Mouse (Mus musculus) liver, embryonic 13.5 days (tissue): ENCODE results near the gene Rwdd2b. TPM values are rescaled to one million over a fixed set of nuclear protein-coding genes. Genes with fewer than 3 reads are reported as not detected.
A peak's percentile ranks its signal among the peaks of the same experiment; 100 is the strongest.

Source experiments
- ATAC-seq: fragments of 200-750 bp; cut with Nextera tagmentation; 2 replicates; pipeline ENCODE4 v1.8.0; 2017; ENCODE audit warnings: low read depth, mild to moderate bottlenecking, moderate number of reproducible peaks, moderate library complexity
- DNase-seq: peaks from one replicate; pipeline ENCODE4 v3.0.0; 2022
- H3K27ac ChIP-seq: fragments of 300-500 bp; sonication (generic); 2 replicates; pipeline ENCODE4 v1.5.1; 2015; ENCODE audit warnings: moderate library complexity, mild to moderate bottlenecking, inconsistent platforms
- H3K27me3 ChIP-seq: fragments of 300-500 bp; sonication (generic); 2 replicates; pipeline ENCODE4 v1.6.1; 2015; ENCODE audit warnings: mild to moderate bottlenecking, inconsistent platforms
- H3K36me3 ChIP-seq: fragments of 300-500 bp; sonication (generic); 2 replicates; pipeline ENCODE4 v1.6.1; 2015; ENCODE audit warnings: mild to moderate bottlenecking, inconsistent platforms
- H3K4me1 ChIP-seq: fragments of 300-500 bp; sonication (generic); replicated peaks from 2 replicates; pipeline ENCODE4 v1.6.1; 2015; ENCODE audit warnings: inconsistent platforms
- H3K4me2 ChIP-seq: fragments of 300-500 bp; sonication (generic); 2 replicates; pipeline ENCODE4 v1.6.1; 2015; ENCODE audit warnings: inconsistent platforms, mild to moderate bottlenecking, moderate library complexity
- H3K4me3 ChIP-seq: fragments of 300-500 bp; sonication (generic); replicated peaks from 2 replicates; pipeline ENCODE4 v1.5.1; 2015; ENCODE audit warnings: mild to moderate bottlenecking, inconsistent platforms
- H3K9ac ChIP-seq: fragments of 300-500 bp; sonication (generic); 2 replicates; pipeline ENCODE4 v1.6.1; 2015; ENCODE audit warnings: mild to moderate bottlenecking, inconsistent platforms
- H3K9me3 ChIP-seq: fragments of 300-500 bp; sonication (generic); replicated peaks from 2 replicates; pipeline ENCODE4 v1.6.1; 2016; ENCODE audit warnings: inconsistent platforms
- WGBS: fragments of 180-500 bp; shearing (Covaris S2); methylation state at CpG from one replicate; pipeline ENCODE4 v1.1.7; 2015; ENCODE audit not compliant: insufficient replicate concordance; 5-methylcytosine and 5-hydroxymethylcytosine counted together
- polyA plus RNA-seq: library from polyadenylated mRNA; unstranded; fragments of >200 nt; fragmentation: Nextera tagmentation; extraction: Ambion mirVana; gene quantifications from 2 replicates; pipeline ENCODE4 v1.2.1, GENCODE M21; 2015

Rwdd2b gene
- polyA plus RNA-seq, 1 experiment from 2014 or later: 6.8 TPM

DNA sequence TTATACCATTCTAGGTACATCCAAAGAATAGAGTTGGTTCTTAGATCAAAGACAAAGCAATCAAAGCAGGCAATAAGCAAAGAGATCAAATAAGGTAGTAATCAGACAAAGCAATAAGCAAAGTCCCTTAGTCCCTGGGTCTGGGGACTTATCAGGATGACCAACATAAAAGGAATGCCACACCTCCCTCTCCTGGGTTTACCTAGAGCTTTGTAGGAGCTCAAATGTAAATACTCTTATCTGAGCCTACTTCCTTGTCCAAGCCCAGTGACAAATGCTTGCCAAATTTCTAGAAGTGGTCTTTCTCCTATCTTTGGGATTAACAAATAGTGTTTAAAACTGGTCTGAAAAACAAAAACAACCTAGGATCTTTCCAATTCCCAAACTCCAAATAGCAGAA lies 2.9 kb upstream of the Rwdd2b start:
- H3K4me2 ChIP-seq: no peak overlapping the region
- ATAC-seq (no peak), DNase-seq (no peak)
- no peak overlapping the region for H3K27ac ChIP-seq
- peaks cover 23% of the 10 kb centered on the region for H3K4me1 ChIP-seq
- no peak overlapping the region for H3K4me3 ChIP-seq
- no peaks in the 10 kb centered on the region for H3K9me3 ChIP-seq
- H3K36me3 ChIP-seq: no peaks in the 10 kb centered on the region
- no peak overlapping the region for H3K9ac ChIP-seq
- no peaks in the 10 kb centered on the region; the same call in 1 of the 2 replicates for H3K27me3 ChIP-seq

DNA sequence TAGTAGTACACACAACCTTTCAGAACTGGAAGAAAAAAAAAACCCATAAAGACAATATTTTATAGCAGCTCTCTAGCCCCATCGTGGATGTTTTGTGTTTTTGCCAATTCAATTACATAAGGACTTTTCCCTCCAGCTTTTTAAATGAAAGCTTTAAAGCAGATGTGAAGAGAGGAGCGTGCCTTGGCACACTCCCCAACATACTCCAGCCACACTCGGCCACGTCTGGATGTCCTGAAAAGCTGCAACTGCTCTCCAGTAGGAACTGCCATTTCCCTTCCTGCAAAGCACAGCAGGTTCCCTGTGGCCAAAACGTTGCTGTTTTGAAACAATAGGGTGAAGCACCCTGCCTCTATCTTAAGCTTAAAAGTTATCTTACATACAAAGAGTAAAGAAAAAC lies 1.9 kb upstream of the Rwdd2b start:
- Histone ChIP-seq H3K9me3 (no peaks in the 10 kb centered on the region), H3K4me1 (peaks cover 23% of the 10 kb centered on the region), H3K4me2 (no peak overlapping the region), H3K36me3 (no peaks in the 10 kb centered on the region), H3K9ac (no peak overlapping the region), H3K27me3 (no peaks in the 10 kb centered on the region; the same call in 1 of the 2 replicates), H3K4me3 (no peak overlapping the region), H3K27ac (no peak overlapping the region)
- 53% methylated on average over 5 of the region's 5 CpGs for WGBS
- DNase-seq (no peak), ATAC-seq (no peak)

DNA sequence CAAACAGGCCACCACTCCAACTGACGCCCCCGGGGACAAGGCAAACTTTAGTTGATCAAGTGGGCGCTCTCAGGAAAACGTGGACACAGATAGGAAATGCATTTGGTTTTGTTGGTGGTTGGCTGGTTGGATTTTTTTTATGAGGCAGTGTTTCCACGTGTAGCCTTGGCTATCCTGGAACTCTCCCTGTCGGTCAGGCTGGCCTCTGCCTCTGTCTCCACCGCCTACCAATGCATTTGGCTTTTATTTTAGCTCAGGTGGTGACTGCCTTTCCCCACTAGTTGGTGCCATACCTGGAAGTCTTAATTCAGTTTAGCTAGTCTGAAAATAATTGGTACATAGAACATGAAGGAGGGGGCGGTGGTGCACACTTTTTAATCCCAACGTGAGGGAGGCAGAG lies 716 bp upstream of the Rwdd2b start:
- Histone ChIP-seq H3K4me1 (peaks cover 23% of the 10 kb centered on the region), H3K9ac (peak overlapping the region; percentile 86), H3K9me3 (no peaks in the 10 kb centered on the region), H3K4me2 (peak overlapping the region; percentile 87), H3K27ac (peak overlapping the region; percentile 86), H3K36me3 (no peaks in the 10 kb centered on the region; the same call in 1 of the 2 replicates), H3K27me3 (no peaks in the 10 kb centered on the region), H3K4me3 (peak overlapping the region; percentile 84)
- peak; percentile 29 for DNase-seq
- no peak for ATAC-seq
- WGBS: 5% methylated on average over 9 of the region's 9 CpGs

DNA sequence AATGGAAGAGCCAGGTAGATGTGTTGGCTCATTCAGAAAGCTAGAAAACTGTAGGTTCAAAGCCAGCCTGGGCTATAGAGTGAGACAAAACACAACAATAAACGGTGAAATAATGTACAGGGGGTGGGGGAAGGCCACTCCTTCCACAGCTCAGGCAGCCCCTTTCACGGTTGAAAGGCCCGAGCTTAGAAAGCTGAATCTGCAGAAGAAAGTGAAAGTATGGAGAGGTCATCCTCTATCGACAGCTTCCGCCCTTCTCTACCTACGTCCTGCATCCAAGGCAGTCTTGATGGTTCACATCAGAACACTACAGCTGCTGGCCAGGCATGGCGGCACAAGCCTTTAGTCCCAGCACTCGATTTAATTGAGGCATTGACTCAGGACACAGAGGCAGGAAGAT lies 1.7 kb downstream of the Rwdd2b start:
- Histone ChIP-seq H3K36me3 (no peaks in the 10 kb centered on the region; the same call in 1 of the 2 replicates), H3K4me3 (no peak overlapping the region), H3K27ac (no peak overlapping the region), H3K27me3 (no peaks in the 10 kb centered on the region), H3K9me3 (no peaks in the 10 kb centered on the region), H3K4me1 (peaks cover 21% of the 10 kb centered on the region), H3K4me2 (no peak overlapping the region), H3K9ac (no peak overlapping the region)
- WGBS: 84% methylated on average over 8 of the region's 8 CpGs
- no peak for DNase-seq
- no peak for ATAC-seq

DNA sequence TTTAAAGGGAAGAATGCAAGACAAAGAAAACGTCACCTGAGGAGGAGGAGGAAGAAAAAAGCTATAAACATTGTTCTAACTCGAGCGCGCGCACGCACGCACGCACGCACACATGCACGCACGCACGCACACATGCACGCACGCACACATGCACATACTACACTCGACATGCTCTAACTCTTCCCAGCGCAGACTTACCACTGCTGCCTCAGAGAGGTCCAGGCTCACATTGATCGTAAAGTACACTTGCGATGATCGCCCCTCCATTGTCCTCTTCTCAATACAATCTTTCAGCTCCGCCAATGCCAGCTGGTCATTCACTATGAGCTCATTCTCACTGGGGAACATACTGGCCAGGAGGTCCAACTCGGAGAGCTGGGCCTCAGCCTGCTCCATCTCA lies 3.3 kb downstream of the Rwdd2b start:
- no peak overlapping the region for H3K4me2 ChIP-seq
- no peaks in the 10 kb centered on the region for H3K9me3 ChIP-seq
- 87% methylated on average over 21 of the region's 21 CpGs for WGBS
- H3K4me3 ChIP-seq: no peak overlapping the region
- no peak for ATAC-seq
- no peak overlapping the region for H3K9ac ChIP-seq
- peaks cover 25% of the 10 kb centered on the region for H3K4me1 ChIP-seq
- no peak overlapping the region for H3K27ac ChIP-seq
- no peaks in the 10 kb centered on the region for H3K27me3 ChIP-seq
- no peak for DNase-seq
- no peaks in the 10 kb centered on the region; the same call in 1 of the 2 replicates for H3K36me3 ChIP-seq

DNA sequence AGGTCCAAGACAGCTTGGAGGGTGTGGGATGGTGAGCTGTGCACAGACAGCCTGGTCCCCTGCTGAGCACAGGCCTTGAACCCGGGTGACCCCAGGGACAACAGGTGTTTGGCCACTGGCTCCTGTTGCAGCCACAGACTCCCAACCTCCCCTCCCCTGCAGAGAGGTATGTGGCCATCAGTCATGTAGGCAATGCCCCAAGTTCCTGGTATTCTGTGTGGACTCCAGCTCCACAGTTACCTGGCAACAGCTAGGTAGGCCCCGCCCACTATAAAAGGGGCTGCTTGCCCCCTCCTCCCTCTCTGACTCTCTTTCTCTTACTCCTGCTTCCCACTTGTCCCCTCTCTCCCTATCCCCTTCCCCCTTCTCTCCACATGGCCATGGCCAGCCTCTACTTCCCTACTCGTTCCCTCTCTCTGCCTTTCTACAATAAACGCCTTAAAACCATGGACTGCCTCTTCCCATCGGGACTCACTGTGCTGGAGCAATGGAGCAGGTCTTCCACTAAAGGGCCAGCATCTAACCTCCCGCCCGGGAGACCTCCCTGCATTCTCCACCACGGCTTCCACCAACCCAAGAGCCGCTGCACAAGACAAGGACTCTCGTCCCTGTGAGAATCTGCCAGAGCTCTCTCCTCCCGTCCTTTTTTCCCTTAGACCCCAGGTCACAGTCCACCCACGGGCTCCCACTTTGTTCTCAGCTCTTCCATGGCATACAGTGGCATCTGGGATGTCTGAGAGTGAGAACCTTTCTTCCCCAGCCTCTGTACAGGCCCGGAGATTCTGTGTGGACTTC lies 4.8 kb downstream of the Rwdd2b start:
- Histone ChIP-seq H3K9me3 (no peaks in the 10 kb centered on the region), H3K4me2 (no peak overlapping the region), H3K36me3 (no peaks in the 10 kb centered on the region; the same call in 1 of the 2 replicates), H3K27ac (no peak overlapping the region), H3K9ac (no peak overlapping the region), H3K27me3 (no peaks in the 10 kb centered on the region), H3K4me3 (no peak overlapping the region), H3K4me1 (peaks cover 25% of the 10 kb centered on the region)
- WGBS: 72% methylated on average over 13 of the region's 13 CpGs
- ATAC-seq (no peak), DNase-seq (no peak)

DNA sequence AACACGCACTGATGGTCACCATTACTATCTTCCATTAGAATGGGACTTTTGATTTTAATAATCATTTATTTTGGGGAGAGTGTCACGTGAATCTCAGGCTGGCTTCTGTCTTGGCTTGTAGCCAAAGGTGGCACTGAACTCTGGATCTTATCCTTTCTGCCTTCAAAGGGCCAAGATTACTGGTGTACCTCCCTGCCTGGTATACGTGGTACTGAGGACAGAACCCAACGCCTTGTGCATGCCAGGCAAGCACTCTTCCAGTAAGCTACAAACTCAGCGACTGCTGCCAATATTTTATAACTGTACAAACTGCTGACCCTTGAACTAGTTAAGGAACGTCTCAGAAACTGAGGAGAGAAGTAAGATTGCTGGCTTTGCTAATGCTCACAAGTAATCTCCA lies 5.4 kb downstream of the Rwdd2b start:
- Histone ChIP-seq H3K9me3 (no peaks in the 10 kb centered on the region), H3K27ac (no peak overlapping the region), H3K4me1 (peaks cover 31% of the 10 kb centered on the region), H3K4me3 (no peak overlapping the region), H3K36me3 (no peaks in the 10 kb centered on the region; the same call in 1 of the 2 replicates), H3K4me2 (no peak overlapping the region), H3K9ac (no peak overlapping the region), H3K27me3 (no peaks in the 10 kb centered on the region)
- 74% methylated on average over 6 of the region's 6 CpGs for WGBS
- no peak for DNase-seq
- ATAC-seq: no peak

DNA sequence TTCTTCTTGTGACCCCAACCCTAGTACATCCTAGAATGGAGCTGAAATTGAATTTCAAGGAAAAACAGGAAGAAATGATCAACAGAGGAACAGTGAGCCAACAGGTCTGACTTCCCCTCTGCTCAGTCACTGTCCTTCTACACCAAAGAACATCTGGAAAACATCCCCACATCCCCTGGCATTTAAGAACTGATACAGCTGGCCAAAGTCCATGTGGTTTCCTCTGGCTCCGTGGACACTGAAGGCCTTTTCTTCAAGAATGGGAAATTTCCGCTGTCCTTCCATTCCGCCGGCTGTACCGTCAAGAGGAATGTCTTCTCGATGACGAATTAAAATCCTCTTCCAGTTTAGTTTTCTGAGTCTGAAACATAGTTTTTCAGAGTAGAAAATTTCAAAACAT lies 6.1 kb downstream of the Rwdd2b start:
- Histone ChIP-seq H3K9ac (no peak overlapping the region), H3K27me3 (no peaks in the 10 kb centered on the region), H3K4me2 (no peak overlapping the region), H3K36me3 (no peaks in the 10 kb centered on the region; the same call in 1 of the 2 replicates), H3K4me3 (no peak overlapping the region), H3K27ac (no peak overlapping the region), H3K4me1 (peaks cover 30% of the 10 kb centered on the region), H3K9me3 (no peaks in the 10 kb centered on the region)
- ATAC-seq (no peak), DNase-seq (no peak)
- 80% methylated on average over 7 of the region's 7 CpGs for WGBS

DNA sequence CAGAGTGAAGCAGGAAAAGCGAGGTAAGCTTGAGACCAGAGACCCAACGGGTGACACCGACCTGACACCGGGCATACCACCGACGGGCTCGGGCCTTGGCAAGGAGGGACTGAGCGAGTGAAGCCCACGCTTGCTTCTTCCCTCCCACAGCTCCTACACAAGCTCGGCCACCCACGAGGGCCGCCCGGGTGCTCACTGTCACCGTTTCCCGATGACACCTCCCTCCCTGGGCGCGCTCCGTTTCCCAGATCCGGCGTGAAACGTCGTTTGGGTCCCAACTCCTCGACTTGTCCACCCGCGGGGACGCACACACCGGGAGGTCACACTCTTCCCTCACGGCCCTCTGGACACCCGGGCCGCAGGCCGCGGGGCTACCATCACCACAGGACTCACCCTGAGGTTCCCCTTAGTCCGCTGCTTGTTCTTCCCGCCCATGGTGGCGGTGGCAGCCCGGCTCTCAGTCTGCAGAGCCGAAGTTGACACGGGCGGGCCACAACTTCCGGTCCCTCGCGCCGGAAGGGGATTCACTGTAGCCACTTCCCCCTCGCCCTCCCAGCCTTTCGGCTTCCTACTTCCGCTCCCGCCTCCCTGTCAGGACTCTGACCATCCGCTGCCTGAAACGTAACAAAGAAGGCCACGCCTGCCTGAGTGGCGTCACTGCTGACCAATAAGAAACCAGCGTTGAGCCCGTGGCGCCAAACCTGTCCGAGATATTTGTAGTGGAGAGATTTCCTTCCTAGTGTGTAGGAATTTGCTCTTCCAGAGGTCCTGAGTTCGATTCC lies 8.1 kb downstream of the Rwdd2b start, which contains the start of gene Ltn1:
Gene Ltn1, minus strand, starts transcription at position 580 of the 782 bp plus-strand sequence.
- DNase-seq (peak; percentile 98), ATAC-seq (peak; percentile 99)
- Histone ChIP-seq H3K27ac (peak within 1 kb of the TSS; percentile 80), H3K4me1 (peaks cover 30% of the 10 kb centered on the region), H3K4me3 (peak within 1 kb of the TSS; percentile 93), H3K36me3 (peaks cover 2% of the 10 kb centered on the region; the same call in 1 of the 2 replicates), H3K27me3 (no peaks in the 10 kb centered on the region), H3K4me2 (peak within 1 kb of the TSS; percentile 83), H3K9ac (peak within 1 kb of the TSS; percentile 91), H3K9me3 (no peaks in the 10 kb centered on the region)
- WGBS: under 1% methylated on average over 56 of the region's 56 CpGs

DNA sequence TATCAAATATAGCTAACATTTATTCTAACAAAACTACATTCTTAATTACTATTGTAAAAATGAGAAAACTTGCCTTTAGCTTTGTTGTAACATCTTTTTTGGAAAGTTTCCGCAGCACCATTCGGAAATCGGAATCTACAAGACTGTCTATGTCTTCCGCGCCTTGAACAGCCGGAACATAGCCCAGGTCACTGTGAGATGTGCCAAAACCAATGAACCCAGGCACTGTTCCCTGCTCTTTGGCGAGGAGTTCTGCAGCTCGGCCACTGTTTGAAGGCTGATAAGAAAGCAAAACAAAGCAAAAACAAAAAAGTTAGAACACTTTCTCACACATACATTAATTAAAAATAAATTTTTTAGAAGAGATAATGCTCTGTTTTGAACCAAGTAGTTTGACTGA lies 12.9 kb downstream of the Rwdd2b start:
- H3K27ac ChIP-seq: no peak overlapping the region
- no peaks in the 10 kb centered on the region for H3K27me3 ChIP-seq
- H3K4me3 ChIP-seq: no peak overlapping the region
- no peak overlapping the region for H3K9ac ChIP-seq
- H3K9me3 ChIP-seq: no peaks in the 10 kb centered on the region
- ATAC-seq (no peak), DNase-seq (no peak)
- H3K4me1 ChIP-seq: peaks cover 25% of the 10 kb centered on the region
- WGBS: 87% methylated on average over 8 of the region's 8 CpGs
- peaks cover 47% of the 10 kb centered on the region for H3K36me3 ChIP-seq
- no peak overlapping the region for H3K4me2 ChIP-seq

DNA sequence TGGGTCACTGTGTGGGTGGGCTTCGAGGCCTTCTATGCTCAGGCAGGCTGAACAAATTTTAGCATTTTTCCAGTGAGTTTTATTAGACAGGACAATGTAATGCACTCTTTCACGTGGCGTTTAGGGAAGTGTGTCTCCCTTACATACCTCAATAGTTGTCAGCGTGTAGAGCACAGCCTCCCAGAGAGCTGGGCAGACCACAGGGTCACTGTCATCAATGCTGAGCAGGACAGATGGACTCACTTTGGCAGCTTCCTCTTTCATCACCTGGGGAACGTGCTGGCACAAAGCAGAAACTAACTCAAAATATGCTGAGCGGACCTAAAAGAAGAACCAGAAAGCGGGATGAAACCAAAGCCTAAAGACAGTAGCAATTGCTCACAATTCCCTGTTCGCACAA lies 19.7 kb downstream of the Rwdd2b start:
- Histone ChIP-seq H3K4me3 (no peak overlapping the region), H3K4me2 (no peak overlapping the region), H3K36me3 (peaks cover 94% of the 10 kb centered on the region), H3K27me3 (no peaks in the 10 kb centered on the region), H3K4me1 (no peaks in the 10 kb centered on the region), H3K9me3 (peaks cover 4% of the 10 kb centered on the region; the same call in 1 of the 2 replicates), H3K27ac (no peak overlapping the region), H3K9ac (no peak overlapping the region)
- no peak for ATAC-seq
- WGBS: 80% methylated on average over 8 of the region's 8 CpGs
- DNase-seq: no peak
